Mouse (Mus musculus) heart, adult 2 months (tissue): ENCODE data around the gene Ramp2. TPM values are rescaled to one million over a fixed set of nuclear protein-coding genes. Genes with fewer than 3 reads are reported as not detected.
A peak's percentile ranks its signal among the peaks of the same experiment; 100 is the strongest.

ENCODE experiments used
- DNase-seq, 2 experiments: peaks; one replicate each; pipeline ENCODE4 v3.0.0; 2021
- H3K27ac ChIP-seq: fragments of 200-600 bp; 2 replicates; pipeline ENCODE4 v1.8.1; 2022
- H3K27me3 ChIP-seq: fragments of 200-500 bp; 2 replicates; pipeline ENCODE4 v1.6.1; 2012; ENCODE audit warnings: mild to moderate bottlenecking, low read length, inconsistent platforms, mixed read lengths; ENCODE audit not compliant: control insufficient read depth, insufficient read depth
- H3K36me3 ChIP-seq: fragments of 200-500 bp; 2 replicates; pipeline ENCODE4 v1.6.1; 2012; ENCODE audit warnings: low read length, inconsistent platforms; ENCODE audit not compliant: control insufficient read depth, insufficient read depth
- H3K4me1 ChIP-seq: fragments of 200-500 bp; 2 replicates; pipeline ENCODE4 v1.6.1; 2011; ENCODE audit warnings: low read length; ENCODE audit not compliant: control insufficient read depth, insufficient read depth
- H3K4me3 ChIP-seq: fragments of 200-600 bp; 2 replicates; pipeline ENCODE4 v1.8.1; 2022
- H3K79me2 ChIP-seq: fragments of 200-500 bp; replicated peaks from 2 replicates; pipeline ENCODE4 v1.6.1; 2012; ENCODE audit warnings: mild to moderate bottlenecking, inconsistent platforms, low read length, moderate library complexity, mixed read lengths; ENCODE audit not compliant: control insufficient read depth, insufficient read depth
- H3K9ac ChIP-seq: fragments of 200-500 bp; 2 replicates; pipeline ENCODE4 v1.6.1; 2012; ENCODE audit warnings: low read depth, mild to moderate bottlenecking, control low read depth, inconsistent platforms, low read length, mixed read lengths
- CTCF ChIP-seq: fragments of 200-600 bp; IDR thresholded peaks from 2 replicates; pipeline ENCODE4 v1.8.1; 2022; ENCODE audit warnings: antibody characterized with exemption, mild to moderate bottlenecking, moderate library complexity
- EP300 ChIP-seq: fragments of 200-500 bp; IDR thresholded peaks from 2 replicates; pipeline ENCODE4 v1.6.1; 2011; ENCODE audit warnings: low read depth, low read length, control low read depth; ENCODE audit not compliant: insufficient read depth
- POLR2A ChIP-seq: fragments of 200-500 bp; IDR thresholded peaks from 2 replicates; pipeline ENCODE4 v1.6.1; 2011; ENCODE audit warnings: mild to moderate bottlenecking, low read depth, low read length, control low read depth; ENCODE audit not compliant: insufficient read depth
- WGBS: fragments of 180-500 bp; shearing (Covaris S2); methylation state at CpG from one replicate; pipeline ENCODE4 v1.1.7; 2018; 5-methylcytosine and 5-hydroxymethylcytosine counted together
- intact Hi-C: fragments of 180-260 bp; cut with DNase I; formaldehyde crosslinking; loops from one replicate; pipeline ENCODE4 v1.15.1; 2025
- polyA plus RNA-seq: library from polyadenylated mRNA; depleted of rRNA; stranded (reverse); fragments of >200 nt; gene quantifications from 2 replicates; pipeline ENCODE4 v1.2.3, GENCODE M21; 2012
- total RNA-seq, 2 experiments: library from RNA; stranded (reverse); gene quantifications; 2 replicates each; pipeline ENCODE4 v1.2.3; 2021

Ramp2 gene
- total and polyA plus RNA-seq, 3 experiments = 89.1 to 130 (median 90.3) TPM

DNA sequence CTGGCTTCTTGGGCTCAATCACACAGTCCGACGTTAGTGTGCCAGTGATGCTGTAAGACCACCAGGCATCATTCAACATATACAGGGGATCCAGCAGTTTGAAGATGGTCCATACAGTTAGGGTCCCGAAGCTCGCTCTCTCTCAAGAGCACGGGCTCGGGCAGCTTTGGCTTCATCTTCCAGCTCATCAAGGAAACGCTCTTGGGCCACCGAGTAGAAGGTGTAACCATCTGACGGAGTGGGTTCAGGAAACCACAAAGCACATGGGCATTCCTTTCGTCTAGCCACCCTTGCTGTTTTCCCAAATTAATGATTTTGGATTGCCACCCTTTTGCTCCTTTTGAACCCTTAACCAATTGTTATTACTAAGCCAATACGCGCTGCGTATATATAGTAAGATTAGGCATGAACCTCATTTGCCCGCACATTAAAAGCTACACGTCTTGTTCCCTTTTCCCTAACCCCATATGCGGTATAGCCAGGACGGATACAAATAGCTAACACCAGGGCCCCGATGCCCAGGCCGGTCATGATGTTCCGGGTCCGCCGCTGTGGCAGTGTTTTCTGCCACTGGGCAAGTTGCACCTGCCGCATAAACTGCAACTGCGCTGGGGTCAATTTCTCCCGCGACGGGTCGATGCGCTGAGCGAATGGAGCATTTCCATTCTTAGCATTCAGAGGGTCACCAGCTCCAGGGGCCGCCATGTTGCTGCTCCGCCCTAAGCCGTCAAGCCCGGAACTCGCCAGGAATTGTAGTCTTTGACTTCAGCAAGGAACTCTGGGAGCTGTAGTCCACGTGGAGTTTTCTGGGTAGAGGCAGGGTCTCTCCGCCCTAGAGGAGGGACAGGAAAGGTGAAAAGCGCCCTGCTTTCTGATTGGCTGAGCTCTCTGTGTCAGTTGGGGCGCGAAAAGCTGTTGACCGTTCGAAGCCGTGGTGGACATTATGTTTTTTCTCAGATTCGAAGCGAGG, 32.7 kb downstream of the Ramp2 start, which contains the start of the genes Cntd1 and Coa3:
Gene Cntd1 (plus strand): TSS at position 790 of the 970 bp plus-strand sequence.
Gene Coa3 (minus strand): TSS at position 892 of the 970 bp plus-strand sequence.
- 8% methylated on average over 45 of the region's 45 CpGs for WGBS
- Histone ChIP-seq H3K27ac (peak within 1 kb of the TSS; percentile 87), H3K4me3 (peak within 1 kb of the TSS; percentile 93), H3K79me2 (no peaks in the 10 kb centered on the region), H3K9ac (peak within 1 kb of the TSS; percentile 71), H3K36me3 (no peaks in the 10 kb centered on the region; the same call in 1 of the 2 replicates), H3K27me3 (no peaks in the 10 kb centered on the region), H3K4me1 (peaks cover 7% of the 10 kb centered on the region)
- intact Hi-C loops = loop anchor here (2.0 kb wide), 1 partner anchor 26 kb away; the partner anchor contains the start of gene Vps25
- peak; percentile 83 to 89 for DNase-seq
- TF ChIP-seq EP300 (no peak), POLR2A (peak; percentile 90), CTCF (peak; percentile 39)

DNA sequence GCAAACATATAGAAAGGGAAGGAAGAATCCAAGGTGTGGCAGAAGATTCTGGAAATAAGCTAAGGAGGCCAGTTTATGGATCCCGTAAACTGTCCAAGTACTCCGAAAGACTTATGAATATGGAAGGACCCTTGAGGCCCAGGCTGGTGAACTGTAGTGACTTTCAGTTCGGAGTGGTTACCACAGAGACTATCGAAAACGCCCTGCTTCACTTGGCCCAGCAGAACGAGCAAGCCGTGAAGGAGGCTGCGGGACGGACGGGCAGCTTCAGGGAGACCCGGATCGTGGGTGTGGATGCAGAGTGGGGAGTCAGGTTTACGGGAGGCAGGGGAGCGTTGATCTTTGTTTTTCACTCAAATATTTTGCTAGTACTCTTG, 33.4 kb downstream of the Ramp2 start:
- TF ChIP-seq CTCF (no peak), EP300 (no peak), POLR2A (no peak)
- no peaks in the 10 kb centered on the region; the same call in 1 of the 2 replicates for H3K36me3 ChIP-seq
- H3K4me3 ChIP-seq = peak overlapping the region; percentile 93
- WGBS = 51% methylated on average over 14 of the region's 14 CpGs
- H3K27me3 ChIP-seq = no peaks in the 10 kb centered on the region
- peaks cover 7% of the 10 kb centered on the region for H3K4me1 ChIP-seq
- peak overlapping the region; percentile 87 for H3K27ac ChIP-seq
- intact Hi-C loops = loop anchor here (2.0 kb wide), 1 partner anchor 26 kb away; the partner anchor contains the start of gene Vps25
- no peak for DNase-seq
- no peaks in the 10 kb centered on the region for H3K79me2 ChIP-seq
- H3K9ac ChIP-seq = peak overlapping the region; percentile 15; the same call in 1 of the 2 replicates

DNA sequence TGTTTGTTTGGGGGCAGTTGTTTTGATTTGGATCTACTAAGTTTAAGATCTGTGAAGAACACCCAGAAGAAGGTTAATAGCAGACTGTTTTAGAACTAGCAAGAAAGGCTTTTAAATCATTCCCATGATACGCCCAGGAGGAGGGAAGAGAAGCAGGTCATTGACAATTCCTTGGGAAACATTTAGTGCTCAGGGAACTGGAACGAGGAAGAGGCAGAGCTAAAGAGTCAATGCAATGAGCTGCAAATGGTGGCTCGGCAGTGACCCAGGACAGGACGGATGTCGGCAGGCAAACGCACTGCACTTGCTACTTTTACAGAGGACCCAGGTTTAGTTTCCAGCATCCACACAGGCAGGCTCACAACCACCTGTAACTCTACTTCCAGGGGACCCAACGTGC, 35.0 kb downstream of the Ramp2 start:
- WGBS = 46% methylated on average over 7 of the region's 7 CpGs
- no peak overlapping the region for H3K4me3 ChIP-seq

DNA sequence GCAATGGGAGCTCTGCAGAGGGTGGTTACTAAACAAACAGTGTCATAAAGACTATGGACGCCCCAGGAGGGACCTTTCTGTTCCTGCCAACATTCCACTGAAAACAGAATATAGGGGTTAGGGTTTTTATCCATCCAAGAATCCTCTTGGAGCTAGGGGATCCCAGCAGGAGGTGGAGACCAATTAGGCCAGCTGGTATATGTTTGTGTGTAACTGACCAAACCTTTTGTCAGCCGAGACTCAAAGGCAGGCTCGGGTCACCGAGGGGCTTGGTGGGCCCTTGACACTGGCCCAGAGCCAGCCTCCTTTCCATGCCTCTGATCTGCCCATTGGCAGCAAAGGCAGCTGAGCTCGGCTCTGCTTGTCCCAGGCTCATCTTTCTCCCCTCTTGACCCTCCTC, 37.1 kb downstream of the Ramp2 start:
- no peak for DNase-seq
- Histone ChIP-seq H3K27me3 (no peaks in the 10 kb centered on the region), H3K4me1 (peaks cover 4% of the 10 kb centered on the region), H3K79me2 (no peaks in the 10 kb centered on the region), H3K9ac (no peak overlapping the region), H3K36me3 (no peaks in the 10 kb centered on the region), H3K27ac (no peak overlapping the region), H3K4me3 (no peak overlapping the region)
- intact Hi-C loops = loop anchor here (2.0 kb wide), 1 partner anchor 16 kb away; no protein-coding TSS in a partner anchor
- TF ChIP-seq EP300 (no peak), POLR2A (no peak), CTCF (no peak)
- 39% methylated on average over 5 of the region's 5 CpGs for WGBS

More for the DNA sequence above, 35.0 kb downstream of the Ramp2 start:
- no peak overlapping the region for H3K9ac ChIP-seq
- no peak for DNase-seq
- no peak for TF ChIP-seq CTCF
- no peak for TF ChIP-seq POLR2A
- TF ChIP-seq EP300 = no peak
- H3K27me3 ChIP-seq = no peaks in the 10 kb centered on the region
- intact Hi-C loops = no loop called here
- no peaks in the 10 kb centered on the region; the same call in 1 of the 2 replicates for H3K36me3 ChIP-seq
- peaks cover 7% of the 10 kb centered on the region for H3K4me1 ChIP-seq
- no peak overlapping the region for H3K27ac ChIP-seq
- H3K79me2 ChIP-seq = no peaks in the 10 kb centered on the region

- TF ChIP-seq CTCF (no peak), EP300 (no peak), POLR2A (no peak)
- intact Hi-C loops = loop anchor here (2.0 kb wide), 1 partner anchor 15 kb away; no protein-coding TSS in a partner anchor
- peaks cover 2% of the 10 kb centered on the region; the same call in 1 of the 2 replicates for H3K4me1 ChIP-seq
- no peaks in the 10 kb centered on the region for H3K79me2 ChIP-seq
- no peaks in the 10 kb centered on the region for H3K36me3 ChIP-seq
- H3K4me3 ChIP-seq = no peak overlapping the region
- 76% methylated on average over 4 of the region's 4 CpGs for WGBS
- no peak overlapping the region for H3K27ac ChIP-seq
- no peaks in the 10 kb centered on the region for H3K27me3 ChIP-seq
- no peak overlapping the region for H3K9ac ChIP-seq
- no peak for DNase-seq
These were observed 38.0 kb downstream of the Ramp2 start for GRCm38 (mm10) chr11:101283805-101284204.

DNA sequence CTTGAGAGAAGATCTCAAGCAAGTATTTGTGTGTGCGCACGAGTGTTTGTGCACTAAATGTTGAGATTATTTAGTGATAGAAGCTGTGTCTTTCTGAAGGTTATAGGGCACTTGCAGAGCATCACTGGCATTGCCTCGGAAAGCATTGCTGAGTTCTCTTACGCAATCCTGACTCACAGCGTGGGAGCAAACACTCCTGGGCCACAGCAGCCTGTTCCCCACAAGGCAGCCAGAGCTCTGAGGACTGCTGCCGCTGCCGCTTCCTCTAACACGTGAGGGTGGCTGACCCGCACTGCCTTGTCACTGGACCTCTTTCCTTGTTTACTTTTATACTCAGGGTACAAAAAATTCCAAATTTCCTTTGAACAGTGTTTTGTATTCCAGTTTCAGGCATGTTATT, 41.5 kb downstream of the Ramp2 start:
- Histone ChIP-seq H3K27me3 (no peaks in the 10 kb centered on the region), H3K4me1 (no peaks in the 10 kb centered on the region), H3K4me3 (no peak overlapping the region), H3K27ac (no peak overlapping the region), H3K9ac (no peak overlapping the region), H3K36me3 (no peaks in the 10 kb centered on the region), H3K79me2 (no peaks in the 10 kb centered on the region)
- peak; percentile 30 to 48 for DNase-seq
- intact Hi-C loops = no loop called here
- TF ChIP-seq POLR2A = no peak
- no peak for TF ChIP-seq EP300
- TF ChIP-seq CTCF = no peak
- 68% methylated on average over 9 of the region's 9 CpGs for WGBS
